ENCODE assay signal across 11 mouse cellular contexts in the genomic region with DNA sequence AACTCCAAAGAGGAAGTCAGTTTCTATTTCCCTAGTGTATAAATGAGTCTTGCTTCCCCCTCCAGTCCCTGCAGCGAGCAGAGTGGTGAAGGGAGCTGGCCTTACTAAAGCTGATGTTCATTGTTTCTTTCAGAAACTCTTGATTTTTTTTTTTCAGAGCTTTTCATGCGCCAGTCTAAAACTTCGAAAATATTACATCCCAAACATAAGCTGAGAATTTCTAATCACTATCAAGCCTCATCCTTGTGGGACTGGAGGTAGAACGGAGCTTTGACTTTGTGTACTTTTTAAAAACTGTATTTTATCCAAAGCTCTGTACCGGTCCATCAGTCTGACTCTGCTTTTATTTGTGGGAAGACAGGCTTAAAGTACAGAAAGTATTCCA. TPM values are rescaled to one million over a fixed set of nuclear protein-coding genes. Genes with fewer than 3 reads are reported as not detected.
DNase-seq lines count a peak whose midpoint lies in the region; ATAC-seq and TF ChIP-seq lines count a peak whose summit lies in the region.
"Had no signal": no experiment of that assay in that cellular context is flagged by ENCODE, and none has a peak within 500 bp of the region (broad histone marks: within the 10 kb centered on the region; RNA-seq: fewer than 3 reads in every experiment).

No protein-coding gene starts in this region.

- no peak for ATAC-seq in heart, embryonic 16.5 days (replicated peaks; ENCODE audit: extremely low read depth, insufficient read depth, low FRiP score)
- no peak for ATAC-seq in lung, postnatal 0 days
- no peak for ATAC-seq in hindbrain, embryonic 16.5 days
- no peak for ATAC-seq in stomach, embryonic 16.5 days (ENCODE audit: insufficient read depth, low FRiP score)
- ATAC-seq: CD4-positive, CD25-positive, alpha-beta regulatory T cell, adult 4 months; liver, embryonic 12.5 days had no signal

- no peak for TF ChIP-seq CTCF in lung, postnatal 0 days (IDR thresholded peaks at IDR 0.05)

- H3K27me3 ChIP-seq in heart, embryonic 16.5 days (ENCODE audit: control insufficient read depth, insufficient read depth, low read length) = no peaks in the 10 kb centered on the region
- H3K27me3 ChIP-seq in lung, postnatal 0 days (replicated peaks; ENCODE audit: insufficient read depth, low read length) = no peaks in the 10 kb centered on the region
- peaks cover 27% of the 10 kb centered on the region for H3K27me3 ChIP-seq in hindbrain, embryonic 16.5 days (replicated peaks; ENCODE audit: control insufficient read depth, insufficient read depth, low read length)
- no peaks in the 10 kb centered on the region for H3K27me3 ChIP-seq in stomach, embryonic 16.5 days (ENCODE audit: control insufficient read depth, insufficient read depth, low read length)

- no peaks in the 10 kb centered on the region for H3K4me1 ChIP-seq in heart, embryonic 16.5 days (ENCODE audit: control insufficient read depth, insufficient read depth, low read length)
- no peaks in the 10 kb centered on the region for H3K4me1 ChIP-seq in lung, postnatal 0 days (ENCODE audit: insufficient read depth, low read depth, low read length)
- H3K4me1 ChIP-seq in hindbrain, embryonic 16.5 days (ENCODE audit: control insufficient read depth, insufficient read depth, low read depth, low read length) = peaks cover 8% of the 10 kb centered on the region; the same call in 1 of the 2 replicates
- H3K4me1 ChIP-seq in stomach, embryonic 16.5 days (ENCODE audit: control insufficient read depth, insufficient read depth, low read length) = no peaks in the 10 kb centered on the region

- no peaks in the 10 kb centered on the region for H3K9me3 ChIP-seq in heart, embryonic 16.5 days (replicated peaks; ENCODE audit: control insufficient read depth, low read length)
- H3K9me3 ChIP-seq in lung, postnatal 0 days (ENCODE audit: low read length) = no peaks in the 10 kb centered on the region
- no peaks in the 10 kb centered on the region for H3K9me3 ChIP-seq in hindbrain, embryonic 16.5 days (ENCODE audit: control insufficient read depth, low read length)
- no peaks in the 10 kb centered on the region for H3K9me3 ChIP-seq in stomach, embryonic 16.5 days (replicated peaks; ENCODE audit: control insufficient read depth, low read length)
- H3K9me3 ChIP-seq: liver, embryonic 12.5 days had no signal

- H3K36me3 ChIP-seq in heart, embryonic 16.5 days (ENCODE audit: control insufficient read depth, insufficient read depth) = no peaks in the 10 kb centered on the region
- H3K36me3 ChIP-seq in lung, postnatal 0 days (ENCODE audit: insufficient read depth, low read length) = no peaks in the 10 kb centered on the region
- H3K36me3 ChIP-seq in hindbrain, embryonic 16.5 days (ENCODE audit: control insufficient read depth, insufficient read depth, low read length) = no peaks in the 10 kb centered on the region
- H3K36me3 ChIP-seq in stomach, embryonic 16.5 days (ENCODE audit: control insufficient read depth, insufficient read depth, low read length) = no peaks in the 10 kb centered on the region
- H3K36me3 ChIP-seq: liver, embryonic 12.5 days had no signal

- no peak overlapping the region for H3K27ac ChIP-seq in heart, embryonic 16.5 days (ENCODE audit: low read length)
- no peak overlapping the region for H3K27ac ChIP-seq in lung, postnatal 0 days (ENCODE audit: low read length)
- no peak overlapping the region for H3K27ac ChIP-seq in hindbrain, embryonic 16.5 days (ENCODE audit: low read depth, low read length)
- H3K27ac ChIP-seq in stomach, embryonic 16.5 days (ENCODE audit: low read length) = no peak overlapping the region
- H3K27ac ChIP-seq: liver, embryonic 12.5 days had no signal

- peak overlapping the region; percentile 27 for H3K4me3 ChIP-seq in heart, embryonic 16.5 days (ENCODE audit: low read length)
- 0 out of 2 replicates have a peak overlapping the region, but pooled peaks have one; percentile 4 for H3K4me3 ChIP-seq in lung, postnatal 0 days (ENCODE audit: low read depth, low read length)
- H3K4me3 ChIP-seq in hindbrain, embryonic 16.5 days (ENCODE audit: low read length) = peak overlapping the region; percentile 5; the same call in 1 of the 2 replicates
- peak overlapping the region; percentile 15; the same call in 1 of the 2 replicates for H3K4me3 ChIP-seq in stomach, embryonic 16.5 days (replicated peaks; ENCODE audit: low read length)
- H3K4me3 ChIP-seq: liver, embryonic 12.5 days had no signal

- DNase-seq in heart, adult 11 months = no peak
- no peak for DNase-seq in lung, postnatal 0 days (ENCODE audit: low spot score)
- DNase-seq in lung, adult 18-20 months = no peak
- DNase-seq in ovary, adult 18-20 months (ENCODE audit: low spot score) = no peak
- no peak for DNase-seq in left cerebral cortex, adult 11 months (ENCODE audit: low spot score)
- DNase-seq: layer of hippocampus, adult 9-11 months had no signal

- no peak overlapping the region for H3K9ac ChIP-seq in heart, embryonic 16.5 days (ENCODE audit: low read length)
- no peak overlapping the region for H3K9ac ChIP-seq in lung, postnatal 0 days (replicated peaks; ENCODE audit: low read depth)
- H3K9ac ChIP-seq in hindbrain, embryonic 16.5 days (ENCODE audit: low read depth, low read length) = no peak overlapping the region
- no peak overlapping the region for H3K9ac ChIP-seq in stomach, embryonic 16.5 days (ENCODE audit: low read length)

- no peak for TF ChIP-seq EP300 in lung, postnatal 0 days (IDR thresholded peaks at IDR 0.05)

- peak overlapping the region; percentile 49 for H3K4me2 ChIP-seq in heart, embryonic 16.5 days (ENCODE audit: low read depth, low read length)
- no peak overlapping the region; the same call in 1 of the 2 replicates for H3K4me2 ChIP-seq in lung, postnatal 0 days (replicated peaks; ENCODE audit: low read depth, low read length)
- peak overlapping the region; percentile 41 for H3K4me2 ChIP-seq in hindbrain, embryonic 16.5 days (ENCODE audit: low read length)
- peak overlapping the region; percentile 43 for H3K4me2 ChIP-seq in stomach, embryonic 16.5 days (ENCODE audit: low read depth, low read length)

- 65% methylated on average over 5 of the region's 5 CpGs for WGBS in heart, embryonic 16.5 days
- 67% methylated on average over 5 of the region's 5 CpGs for WGBS in lung, postnatal 0 days
- WGBS in hindbrain, embryonic 16.5 days = 49% methylated on average over 5 of the region's 5 CpGs
- WGBS in stomach, embryonic 16.5 days = 45% methylated on average over 5 of the region's 5 CpGs

RNA-seq across cellular contexts. Expression of a gene that starts 36.6 kb away (rescaled TPM):
- polyA plus RNA-seq in heart, embryonic 16.5 days (2015; fragmentation: Nextera tagmentation; extraction: Ambion mirVana) = 13.7 and 14.8 TPM in 2 replicates
- polyA plus RNA-seq in lung, postnatal 0 days (2015; fragmentation: Nextera tagmentation; extraction: Ambion mirVana) = 3.3 and 3.9 TPM in 2 replicates
- polyA plus RNA-seq in hindbrain, embryonic 16.5 days (2015; fragmentation: Nextera tagmentation; extraction: Ambion mirVana) = 62.6 and 73.1 TPM in 2 replicates
- 5.4 and 6.0 TPM in 2 replicates for polyA plus RNA-seq in stomach, embryonic 16.5 days (2015; fragmentation: Nextera tagmentation; extraction: Ambion mirVana)

RNA-seq across cellular contexts. Expression of a gene that starts 36.8 kb away (rescaled TPM):
- 0.13 and 0.16 TPM in 2 replicates for polyA plus RNA-seq in heart, embryonic 16.5 days (2015; fragmentation: Nextera tagmentation; extraction: Ambion mirVana)
- polyA plus RNA-seq in lung, postnatal 0 days (2015; fragmentation: Nextera tagmentation; extraction: Ambion mirVana) = 2.7 and 3.5 TPM in 2 replicates
- polyA plus RNA-seq in hindbrain, embryonic 16.5 days (2015; fragmentation: Nextera tagmentation; extraction: Ambion mirVana) = 2.1 and 2.2 TPM in 2 replicates
- 0.21 and 0.51 TPM in 2 replicates for polyA plus RNA-seq in stomach, embryonic 16.5 days (2015; fragmentation: Nextera tagmentation; extraction: Ambion mirVana)
- polyA plus RNA-seq: CD4-positive, CD25-positive, alpha-beta regulatory T cell, adult 4 months had no signal
